Mouse (Mus musculus): ENCODE measurements around the gene Clpsl2. TPM values are rescaled to one million over a fixed set of nuclear protein-coding genes. Genes with fewer than 3 reads are reported as not detected.
"Not testable (repeated sequence)": the region's sequence is repeated elsewhere in the genome, so short reads cannot be mapped to it uniquely, and the experiment has no call there.

Clpsl2 gene
- polyA plus RNA-seq, 1 experiment = not detected

DNA sequence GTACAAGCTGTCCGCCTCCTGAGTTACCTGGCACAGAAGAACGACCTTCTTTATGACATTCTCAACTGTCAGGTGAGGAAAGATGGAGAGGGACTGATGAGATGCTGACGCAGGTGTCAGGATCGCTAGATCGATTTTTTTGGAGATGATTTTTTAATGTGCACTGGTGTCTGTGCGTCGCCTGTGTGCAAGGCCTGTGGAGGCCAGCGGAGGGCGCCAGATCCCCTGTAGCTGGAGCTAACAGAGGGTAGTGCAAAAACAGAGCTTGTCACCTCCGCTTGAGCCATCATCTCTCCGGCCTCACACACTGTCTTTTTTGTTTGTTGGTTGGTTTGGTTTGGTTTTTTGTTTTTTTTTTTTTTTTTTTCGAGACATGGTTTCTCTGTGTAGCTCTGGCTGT, 11.3 kb upstream of the Clpsl2 start:
- no peaks in the 10 kb centered on the region for H3K4me1 ChIP-seq (ENCODE audit: control insufficient read depth)
- no peaks in the 10 kb centered on the region for H3K36me3 ChIP-seq (ENCODE audit: control insufficient read depth)
- H3K4me3 ChIP-seq (replicated peaks) = no peak overlapping the region
- TF ChIP-seq TAL1 (IDR thresholded peaks at IDR 0.05; ENCODE audit: low read length) (no peak), GATA1 (IDR thresholded peaks at IDR 0.05; ENCODE audit: low read length) (no peak)
- peaks cover 33% of the 10 kb centered on the region for H3K9me3 ChIP-seq (ENCODE audit: control insufficient read depth, low read length)
- peaks cover 2% of the 10 kb centered on the region for H3K27me3 ChIP-seq (ENCODE audit: control insufficient read depth)

DNA sequence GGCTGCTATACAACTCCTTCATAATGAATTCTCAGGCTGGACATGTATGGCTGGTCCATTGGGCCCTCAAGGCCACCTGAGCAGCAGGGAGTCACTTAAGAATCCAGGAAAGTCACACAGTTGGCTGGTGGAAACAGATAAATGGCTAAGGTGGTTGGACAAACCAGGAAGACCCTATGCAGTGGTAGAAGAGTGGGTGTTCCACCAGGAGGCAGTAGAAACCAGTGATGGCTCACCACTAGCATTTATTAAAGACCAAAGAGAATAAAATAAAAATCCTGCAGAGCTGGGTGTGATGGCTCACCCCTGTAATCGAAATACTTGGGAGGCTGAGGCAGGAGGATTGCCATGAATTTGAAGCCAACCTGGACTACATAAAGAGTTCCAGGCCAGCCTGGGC, 2.3 kb upstream of the Clpsl2 start:
- Histone ChIP-seq H3K9me3 (ENCODE audit: control insufficient read depth, low read length) (peaks cover 4% of the 10 kb centered on the region), H3K27me3 (ENCODE audit: control insufficient read depth) (no peaks in the 10 kb centered on the region)

DNA sequence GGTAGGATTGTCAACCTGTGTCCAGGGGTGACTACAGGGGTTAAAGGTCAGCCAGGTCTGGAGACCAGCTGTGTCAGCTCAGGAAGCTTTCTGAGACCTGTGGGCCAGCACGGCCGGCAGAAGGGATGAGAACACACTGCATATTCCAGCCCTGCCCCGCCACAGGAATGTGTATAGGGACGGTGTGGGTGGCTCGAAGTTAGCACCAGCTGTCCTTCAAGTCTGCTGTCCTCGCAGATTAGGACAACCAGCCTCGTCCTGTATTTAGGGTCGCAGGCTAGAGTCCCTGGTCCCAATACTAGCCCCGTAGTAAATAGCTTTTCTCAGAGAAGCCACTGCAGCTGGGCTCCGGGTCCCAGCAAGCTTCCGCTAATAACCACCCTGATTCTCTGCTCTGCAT, 661 bp upstream of the Clpsl2 start:
- H3K9me3 ChIP-seq (ENCODE audit: control insufficient read depth, low read length) = peaks cover 3% of the 10 kb centered on the region; the same call in 1 of the 2 replicates
- H3K36me3 ChIP-seq (ENCODE audit: control insufficient read depth) = no peaks in the 10 kb centered on the region
- no peaks in the 10 kb centered on the region for H3K27me3 ChIP-seq (ENCODE audit: control insufficient read depth)
- TF ChIP-seq GATA1 (IDR thresholded peaks at IDR 0.05; ENCODE audit: low read length) (no peak), TAL1 (IDR thresholded peaks at IDR 0.05; ENCODE audit: low read length) (no peak)
- H3K4me1 ChIP-seq (ENCODE audit: control insufficient read depth) = no peaks in the 10 kb centered on the region
- no peak overlapping the region for H3K4me3 ChIP-seq (replicated peaks)

More for the DNA sequence above, 2.3 kb upstream of the Clpsl2 start:
- Histone ChIP-seq H3K4me3 (replicated peaks) (no peak overlapping the region), H3K4me1 (ENCODE audit: control insufficient read depth) (no peaks in the 10 kb centered on the region), H3K36me3 (ENCODE audit: control insufficient read depth) (no peaks in the 10 kb centered on the region)
- TF ChIP-seq TAL1 (IDR thresholded peaks at IDR 0.05; ENCODE audit: low read length) = no peak
- TF ChIP-seq GATA1 (IDR thresholded peaks at IDR 0.05; ENCODE audit: low read length) = no peak

DNA sequence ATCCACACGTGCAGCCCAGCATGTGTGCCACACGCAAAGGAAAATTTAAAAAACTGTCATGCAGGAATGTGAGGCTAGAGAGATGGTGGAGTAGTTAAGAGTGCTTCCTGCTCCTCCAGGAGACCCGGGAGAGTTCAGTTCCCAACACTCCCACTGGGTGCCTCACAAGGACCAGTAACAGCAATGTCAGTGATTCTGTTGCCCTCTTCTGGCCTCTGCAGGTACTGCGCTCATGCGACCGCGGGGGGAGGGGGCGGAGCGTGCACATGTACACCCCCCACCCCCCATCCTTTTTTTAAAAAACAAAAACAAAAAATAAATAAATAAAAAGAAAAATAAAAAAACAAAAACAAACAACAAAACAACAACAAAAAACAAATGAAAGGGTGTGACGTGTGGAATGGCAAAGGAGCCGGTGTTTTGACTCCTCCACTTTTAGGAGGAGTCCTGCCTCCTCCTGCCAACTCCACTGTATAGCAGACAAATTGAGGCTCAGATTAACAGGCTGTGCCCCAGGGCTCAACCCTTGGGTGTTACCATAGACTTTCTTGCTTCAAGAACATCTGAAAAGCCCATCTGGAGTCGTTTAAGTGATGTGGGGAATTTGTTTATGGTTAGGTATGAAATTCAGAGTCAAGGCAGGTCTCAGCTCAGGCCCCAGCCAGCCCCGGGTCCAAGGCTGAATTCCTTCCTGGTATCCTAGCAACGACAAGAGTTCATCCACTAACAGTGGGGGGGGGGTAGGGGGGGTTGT, 4.0 kb downstream of the Clpsl2 start:
- no peaks in the 10 kb centered on the region for H3K27me3 ChIP-seq (ENCODE audit: control insufficient read depth)
- no peak overlapping the region for H3K4me3 ChIP-seq (replicated peaks)
- TF ChIP-seq GATA1 (IDR thresholded peaks at IDR 0.05; ENCODE audit: low read length) (no peak), TAL1 (IDR thresholded peaks at IDR 0.05; ENCODE audit: low read length) (no peak)
- H3K36me3 ChIP-seq (ENCODE audit: control insufficient read depth) = no peaks in the 10 kb centered on the region
- no peaks in the 10 kb centered on the region for H3K9me3 ChIP-seq (ENCODE audit: control insufficient read depth, low read length)
- H3K4me1 ChIP-seq (ENCODE audit: control insufficient read depth) = peaks cover 7% of the 10 kb centered on the region

DNA sequence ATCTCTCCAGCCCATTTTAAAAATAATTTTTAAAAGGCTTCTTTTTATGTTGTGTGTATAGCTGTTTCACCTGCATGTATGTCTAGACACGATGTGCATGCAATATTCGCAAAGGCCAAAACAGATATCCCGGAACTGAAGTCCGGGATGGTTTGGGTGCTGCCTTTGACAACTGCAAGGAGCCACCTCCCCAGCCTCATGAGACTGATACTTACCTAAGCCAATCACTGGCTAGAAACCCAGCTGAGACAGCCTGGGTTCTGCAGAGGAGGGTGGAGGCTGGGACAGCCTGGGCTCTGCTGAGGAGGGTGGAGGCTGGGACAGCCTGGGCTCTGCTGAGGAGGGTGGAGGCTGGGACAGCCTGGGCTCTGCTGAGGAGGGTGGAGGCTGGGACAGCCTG, 4.8 kb downstream of the Clpsl2 start:
- not testable (repeated sequence) for H3K27me3 ChIP-seq (ENCODE audit: control insufficient read depth)

DNA sequence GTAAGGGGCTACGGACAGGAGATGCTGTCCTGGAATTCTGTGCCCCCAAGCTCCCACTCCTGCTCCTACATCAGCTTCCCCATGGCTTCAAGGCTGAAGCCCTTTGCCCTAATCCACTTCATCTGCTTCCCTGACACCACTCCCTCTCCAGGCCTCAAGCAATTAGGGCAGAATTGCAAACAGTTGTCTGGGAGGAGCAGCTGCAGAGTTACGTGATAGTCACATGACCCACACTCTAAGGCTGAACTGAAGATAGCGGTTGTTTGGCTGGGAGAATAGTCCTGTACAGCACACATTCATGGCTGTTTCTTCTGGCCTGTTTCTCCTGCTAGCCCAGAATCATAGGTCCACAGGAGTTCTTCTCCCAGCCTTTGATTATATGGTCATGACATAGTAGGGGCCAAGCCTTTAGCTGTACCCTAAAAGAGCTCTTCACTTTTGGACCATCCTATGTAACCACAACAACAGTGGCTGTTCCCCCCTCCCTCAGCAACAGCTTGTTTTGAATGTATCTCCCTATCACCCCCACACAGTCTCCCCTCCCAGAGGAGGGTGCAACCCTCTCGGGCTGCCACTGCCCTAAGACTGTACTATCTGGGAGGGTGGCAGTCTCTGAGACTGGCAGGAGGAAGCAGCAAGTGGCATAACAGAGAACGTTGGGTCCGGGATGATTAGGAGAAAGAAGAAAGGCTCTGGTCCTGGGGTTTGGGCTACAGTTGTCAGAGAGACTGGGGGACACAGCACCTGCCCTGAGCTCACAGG, 7.6 kb downstream of the Clpsl2 start:
- no peaks in the 10 kb centered on the region for H3K27me3 ChIP-seq (ENCODE audit: control insufficient read depth)
- H3K4me3 ChIP-seq (replicated peaks) = no peak overlapping the region

More for the DNA sequence above, 4.8 kb downstream of the Clpsl2 start:
- not testable (repeated sequence) for H3K36me3 ChIP-seq (ENCODE audit: control insufficient read depth); H3K4me3 ChIP-seq (replicated peaks); H3K9me3 ChIP-seq (ENCODE audit: control insufficient read depth, low read length); H3K4me1 ChIP-seq (ENCODE audit: control insufficient read depth)

DNA sequence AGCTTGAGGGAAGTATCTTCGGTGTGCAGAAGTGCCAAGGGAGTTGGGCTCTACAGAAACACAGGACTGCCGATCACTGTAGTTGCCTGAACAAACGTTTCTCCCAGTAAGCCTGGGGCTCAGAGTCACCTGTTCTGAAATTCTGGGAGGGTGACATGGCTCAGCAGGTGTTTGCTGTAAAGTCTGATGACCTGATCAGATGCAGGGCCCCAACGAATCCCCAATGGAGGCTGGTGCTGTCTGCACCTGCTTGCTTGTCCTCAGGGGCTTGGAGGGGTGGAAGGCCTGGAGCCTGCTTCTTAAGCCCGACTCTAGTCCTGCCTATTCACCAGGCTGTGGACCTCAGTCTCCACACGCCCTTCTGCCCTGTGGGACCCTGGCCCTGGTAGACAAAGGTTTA, 8.6 kb downstream of the Clpsl2 start:
- Histone ChIP-seq H3K36me3 (ENCODE audit: control insufficient read depth) (no peaks in the 10 kb centered on the region), H3K4me1 (ENCODE audit: control insufficient read depth) (peaks cover 7% of the 10 kb centered on the region), H3K4me3 (replicated peaks) (no peak overlapping the region), H3K9me3 (ENCODE audit: control insufficient read depth, low read length) (no peaks in the 10 kb centered on the region), H3K27me3 (ENCODE audit: control insufficient read depth) (no peaks in the 10 kb centered on the region)
- no peak for TF ChIP-seq GATA1 (IDR thresholded peaks at IDR 0.05; ENCODE audit: low read length)
- TF ChIP-seq TAL1 (IDR thresholded peaks at IDR 0.05; ENCODE audit: low read length) = no peak

More for the DNA sequence above, 7.6 kb downstream of the Clpsl2 start:
- no peaks in the 10 kb centered on the region for H3K36me3 ChIP-seq (ENCODE audit: control insufficient read depth)
- peaks cover 7% of the 10 kb centered on the region for H3K4me1 ChIP-seq (ENCODE audit: control insufficient read depth)
- no peaks in the 10 kb centered on the region for H3K9me3 ChIP-seq (ENCODE audit: control insufficient read depth, low read length)
- TF ChIP-seq TAL1 (IDR thresholded peaks at IDR 0.05; ENCODE audit: low read length) (no peak), GATA1 (IDR thresholded peaks at IDR 0.05; ENCODE audit: low read length) (no peak)

DNA sequence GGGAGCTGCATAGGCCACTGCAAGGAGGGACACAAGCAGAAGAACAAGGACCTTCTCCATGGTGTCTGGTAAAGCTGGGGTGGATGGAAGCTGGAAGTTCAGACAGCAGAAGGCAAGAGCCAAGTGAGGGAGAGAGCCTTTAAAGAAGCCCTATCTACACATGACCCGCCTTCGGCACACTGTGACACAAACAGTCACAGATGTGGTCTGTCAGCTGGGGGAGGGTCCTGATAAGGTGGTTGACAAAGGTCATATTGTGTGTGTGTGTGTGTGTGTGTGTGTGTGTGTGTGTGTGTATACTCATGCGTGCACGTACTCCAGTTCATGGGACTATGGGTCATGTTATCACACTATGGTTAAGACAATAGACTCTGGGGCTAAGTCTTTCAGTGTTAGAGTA, 11.4 kb downstream of the Clpsl2 start, which contains the start of gene Clps:
Gene Clps (minus strand): TSS at position 169 of the 400 bp plus-strand sequence.
- H3K36me3 ChIP-seq (ENCODE audit: control insufficient read depth) = no peaks in the 10 kb centered on the region
- TF ChIP-seq TAL1 (IDR thresholded peaks at IDR 0.05; ENCODE audit: low read length) (no peak), GATA1 (IDR thresholded peaks at IDR 0.05; ENCODE audit: low read length) (no peak)
- H3K4me3 ChIP-seq (replicated peaks) = no peak within 1 kb of the TSS
- no peaks in the 10 kb centered on the region for H3K27me3 ChIP-seq (ENCODE audit: control insufficient read depth)
- H3K4me1 ChIP-seq (ENCODE audit: control insufficient read depth) = peaks cover 7% of the 10 kb centered on the region
- no peaks in the 10 kb centered on the region for H3K9me3 ChIP-seq (ENCODE audit: control insufficient read depth, low read length)

DNA sequence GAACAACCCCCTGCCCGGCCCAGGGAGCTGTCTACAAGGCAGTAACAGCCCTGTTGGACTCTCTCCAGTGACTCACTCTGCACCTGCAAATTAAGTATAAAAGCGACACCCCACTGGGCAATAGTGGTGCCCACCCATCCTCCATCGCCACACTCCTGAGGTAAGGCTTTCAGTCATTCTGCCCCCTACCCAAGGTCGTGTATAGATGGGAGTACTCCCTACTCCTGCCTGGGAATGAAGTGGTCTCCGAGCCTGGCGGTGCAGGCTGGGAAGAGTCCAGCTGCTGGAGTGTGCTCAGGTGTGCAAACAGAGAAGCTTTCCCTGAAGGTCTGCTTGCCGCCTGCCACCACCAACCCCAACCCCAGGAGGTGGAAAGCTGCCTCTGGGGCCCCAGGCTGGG, 12.4 kb downstream of the Clpsl2 start:
- H3K27me3 ChIP-seq (ENCODE audit: control insufficient read depth) = no peaks in the 10 kb centered on the region
- H3K9me3 ChIP-seq (ENCODE audit: control insufficient read depth, low read length) = no peaks in the 10 kb centered on the region
- TF ChIP-seq GATA1 (IDR thresholded peaks at IDR 0.05; ENCODE audit: low read length) = no peak
- TF ChIP-seq TAL1 (IDR thresholded peaks at IDR 0.05; ENCODE audit: low read length) = no peak
- no peak overlapping the region for H3K4me3 ChIP-seq (replicated peaks)
- H3K4me1 ChIP-seq (ENCODE audit: control insufficient read depth) = peaks cover 5% of the 10 kb centered on the region
- no peaks in the 10 kb centered on the region for H3K36me3 ChIP-seq (ENCODE audit: control insufficient read depth)

Measured in erythroblast, embryonic 14.5 days (primary cell).